Mouse (Mus musculus) macrophage (primary cell): ENCODE measurements at regions not wholly inside any gene's neighbourhood (a gene's known extent, or its start where the extent isn't known, plus 50 kb on each side); places are given as distances from the start of the nearest gene placed in this dataset.
"Not testable (repeated sequence)": the region's sequence is repeated elsewhere in the genome, so short reads cannot be mapped to it uniquely, and the experiment has no call there.

Source experiments
- H3K27ac ChIP-seq: fragments of 350-480 bp; formaldehyde crosslinking; 2 replicates; pipeline ENCODE4 v1.9.0; 2021
- H3K36me3 ChIP-seq: fragments of 350-480 bp; formaldehyde crosslinking; 2 replicates; pipeline ENCODE4 v1.9.0; 2021; ENCODE audit errors: inconsistent target
- H3K4me3 ChIP-seq: fragments of 350-480 bp; formaldehyde crosslinking; 2 replicates; pipeline ENCODE4 v1.9.0; 2021; ENCODE audit errors: inconsistent target
- H3K79me2 ChIP-seq: fragments of 350-480 bp; formaldehyde crosslinking; 2 replicates; pipeline ENCODE4 v1.9.0; 2021; ENCODE audit errors: inconsistent target
- WGBS: methylation state at CpG from one replicate; pipeline ENCODE4 v1.1.7; 2026; ENCODE audit warnings: inconsistent platforms; ENCODE audit not compliant: missing documents; 5-methylcytosine and 5-hydroxymethylcytosine counted together

- WGBS = 91% methylated on average over 10 of the region's 10 CpGs
- no peaks in the 10 kb centered on the region for H3K36me3 ChIP-seq
- H3K27ac ChIP-seq = no peak overlapping the region
- H3K4me3 ChIP-seq = no peak overlapping the region
- no peaks in the 10 kb centered on the region for H3K79me2 ChIP-seq
These were observed 73.9 kb upstream of the Atxn1 start for GRCm38 (mm10) chr13:46038441-46039331.

GRCm38 (mm10) chr13:46032281-46032680 lies 67.5 kb upstream of the Atxn1 start:
- no peaks in the 10 kb centered on the region for H3K79me2 ChIP-seq
- WGBS = 100% methylated on average over 1 of the region's 2 CpGs
- no peaks in the 10 kb centered on the region for H3K36me3 ChIP-seq
- no peak overlapping the region for H3K27ac ChIP-seq
- no peak overlapping the region for H3K4me3 ChIP-seq

DNA sequence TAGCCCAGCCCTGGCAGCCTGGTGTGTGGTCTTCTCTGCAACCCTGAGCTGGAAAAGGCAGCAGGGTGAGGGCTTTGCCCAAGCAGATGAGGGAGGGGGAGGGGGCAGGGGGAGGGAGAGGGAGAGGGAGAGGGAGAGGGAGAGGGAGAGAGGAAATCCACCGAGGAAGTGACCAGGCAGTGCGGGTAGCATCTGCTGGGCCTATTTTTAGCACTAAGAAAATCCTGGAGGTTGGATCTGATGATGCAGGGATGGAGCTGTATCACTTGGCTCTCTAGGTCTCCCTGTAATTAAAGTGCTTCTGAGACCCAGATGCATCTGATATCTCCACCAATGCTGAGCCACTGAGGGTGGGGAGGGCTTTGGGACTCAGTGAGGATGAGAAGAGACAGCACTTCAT lies 61.2 kb upstream of the Atxn1 start:
- Histone ChIP-seq H3K36me3 (no peaks in the 10 kb centered on the region), H3K27ac (no peak overlapping the region), H3K79me2 (no peaks in the 10 kb centered on the region), H3K4me3 (no peak overlapping the region)
- 30% methylated on average over 2 of the region's 2 CpGs for WGBS

DNA sequence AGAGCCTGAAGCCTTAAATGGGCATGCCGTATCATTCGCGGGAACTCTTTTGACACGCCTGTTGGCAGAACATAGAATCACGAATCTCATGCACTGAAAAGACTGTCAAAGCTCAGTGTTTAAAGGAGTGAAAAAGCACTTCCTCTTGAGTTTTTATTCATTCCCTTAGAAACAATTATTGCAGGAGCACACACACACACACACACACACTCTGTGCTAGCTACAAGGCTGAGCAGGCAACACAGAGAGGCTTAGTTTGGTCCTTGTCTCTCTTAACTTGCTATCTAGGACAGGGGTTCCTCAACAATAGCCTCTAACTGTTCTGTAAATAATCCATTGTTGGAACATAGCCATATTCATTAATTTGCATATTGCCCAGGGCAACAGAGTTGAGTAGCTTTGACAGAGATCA lies 58.8 kb upstream of the Atxn1 start:
- Histone ChIP-seq H3K4me3 (no peak overlapping the region), H3K79me2 (no peaks in the 10 kb centered on the region), H3K27ac (no peak overlapping the region), H3K36me3 (no peaks in the 10 kb centered on the region)
- WGBS = 64% methylated on average over 5 of the region's 5 CpGs

DNA sequence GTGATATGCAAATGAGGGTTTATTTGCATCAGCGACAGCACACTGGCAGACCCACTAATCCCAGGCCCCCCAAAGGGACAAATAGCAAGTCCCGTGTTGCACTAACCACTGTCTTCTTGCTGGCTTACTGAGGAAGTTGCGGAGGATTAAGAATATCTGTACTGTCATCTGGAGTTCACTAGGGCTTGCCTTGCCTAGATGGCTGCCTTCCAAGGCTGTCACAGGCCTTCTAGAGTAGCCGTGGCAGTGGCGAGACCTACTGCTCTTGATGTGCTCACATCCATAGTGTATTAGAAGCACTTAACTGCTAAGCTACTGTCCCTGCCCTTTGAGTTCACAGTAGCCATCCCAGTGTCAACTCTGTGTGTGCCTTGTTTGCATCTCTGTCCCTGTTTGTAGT lies 58.4 kb upstream of the Atxn1 start:
- Histone ChIP-seq H3K4me3 (no peak overlapping the region), H3K36me3 (no peaks in the 10 kb centered on the region), H3K79me2 (no peaks in the 10 kb centered on the region), H3K27ac (no peak overlapping the region)
- 35% methylated on average over 5 of the region's 5 CpGs for WGBS

DNA sequence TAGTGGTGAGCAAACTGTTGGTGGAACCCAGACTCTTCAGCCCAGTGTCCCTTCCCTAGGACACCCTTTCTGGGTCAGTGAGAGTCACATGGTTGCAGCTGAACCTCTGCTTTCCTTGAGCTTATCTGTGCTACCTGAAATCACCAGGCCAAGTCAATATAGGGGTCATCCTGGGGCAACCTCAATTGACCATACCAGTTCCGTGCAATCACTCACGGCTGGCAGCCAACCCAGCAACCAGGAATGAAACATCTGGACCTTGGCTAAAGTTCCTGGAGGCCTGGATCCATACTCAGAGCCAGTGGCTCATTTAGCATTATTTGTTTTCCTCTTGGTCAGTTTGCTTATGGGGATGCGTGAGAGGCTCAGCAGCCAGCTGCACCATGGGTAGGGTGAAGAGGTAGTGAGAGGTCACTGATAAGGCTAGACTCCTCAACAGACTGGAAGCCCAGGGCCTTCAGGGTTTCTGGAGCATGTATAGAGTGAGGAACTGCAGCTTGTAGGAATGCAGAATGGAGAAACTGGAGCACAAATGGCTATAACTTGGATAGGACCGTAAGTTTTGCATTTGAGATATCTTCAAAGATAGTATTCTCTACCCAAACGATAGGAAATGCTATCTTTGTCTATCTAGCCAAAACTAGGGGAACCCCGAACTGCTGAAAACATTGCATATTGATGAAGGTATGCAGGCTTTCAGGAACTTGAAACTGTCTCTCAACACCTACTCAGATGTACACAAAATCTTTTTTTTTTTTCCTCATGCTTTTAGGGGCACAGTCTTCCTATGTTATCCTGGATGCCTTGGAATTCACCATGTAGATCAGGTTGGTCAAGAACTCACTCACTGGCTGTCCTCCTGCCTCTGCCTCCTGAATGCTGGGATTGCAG lies 56.4 kb upstream of the Atxn1 start:
- Histone ChIP-seq H3K27ac (no peak overlapping the region), H3K4me3 (no peak overlapping the region), H3K79me2 (no peaks in the 10 kb centered on the region), H3K36me3 (no peaks in the 10 kb centered on the region)
- WGBS = 96% methylated on average over 6 of the region's 6 CpGs

GRCm38 (mm10) chr13:46019431-46020166 lies 54.8 kb upstream of the Atxn1 start:
- Histone ChIP-seq H3K4me3 (no peak overlapping the region), H3K79me2 (no peaks in the 10 kb centered on the region), H3K36me3 (no peaks in the 10 kb centered on the region), H3K27ac (no peak overlapping the region)
- WGBS = 67% methylated on average over 6 of the region's 9 CpGs

DNA sequence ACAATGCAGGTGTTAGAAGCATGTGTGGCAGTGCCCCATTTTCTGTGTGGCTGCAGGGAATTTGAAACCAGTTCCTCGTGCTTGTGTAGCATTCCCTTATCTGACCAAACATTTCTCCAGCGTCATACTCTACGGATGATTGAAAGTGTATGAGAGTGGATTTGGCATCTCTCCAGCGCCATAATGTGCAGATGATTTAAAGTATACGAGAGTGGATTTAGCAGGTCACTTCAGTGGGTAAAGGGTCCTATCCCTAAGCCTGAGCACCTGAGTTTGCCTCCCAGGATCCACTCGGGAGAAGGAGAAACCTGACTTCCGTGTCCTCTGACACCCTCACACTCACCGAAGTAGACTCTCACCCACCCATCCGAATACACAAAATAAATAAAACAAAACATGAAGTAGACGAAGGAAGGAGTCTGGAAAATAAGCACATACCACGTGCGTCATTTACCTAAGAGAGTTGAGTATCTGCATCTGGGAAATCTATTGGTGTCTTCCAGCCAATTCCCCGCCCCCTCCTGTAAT lies 54.2 kb upstream of the Atxn1 start:
- WGBS = 74% methylated on average over 13 of the region's 13 CpGs
- H3K36me3 ChIP-seq = no peaks in the 10 kb centered on the region
- H3K27ac ChIP-seq = no peak overlapping the region
- no peaks in the 10 kb centered on the region for H3K79me2 ChIP-seq
- no peak overlapping the region for H3K4me3 ChIP-seq

DNA sequence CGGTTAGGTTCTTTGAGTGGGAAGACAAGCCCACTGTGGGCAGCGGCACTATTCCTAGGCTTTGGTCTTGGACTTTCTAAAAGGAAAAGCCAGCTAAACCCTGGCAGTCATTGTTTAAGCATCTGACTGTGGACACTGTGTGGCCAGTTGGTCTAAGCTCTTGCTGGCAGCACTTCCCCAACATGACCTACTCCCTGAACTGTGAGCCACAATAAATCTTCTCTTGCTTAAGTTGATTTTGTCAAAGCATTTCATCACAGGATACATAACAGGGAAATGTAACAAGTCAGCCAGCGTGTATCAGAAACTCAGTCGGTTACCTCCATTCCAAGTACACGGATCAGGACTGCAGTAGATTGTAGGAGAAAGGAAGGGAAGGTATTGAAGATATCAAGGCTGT lies 52.9 kb upstream of the Atxn1 start:
- 97% methylated on average over 5 of the region's 5 CpGs for WGBS
- no peaks in the 10 kb centered on the region for H3K79me2 ChIP-seq
- no peaks in the 10 kb centered on the region for H3K36me3 ChIP-seq

DNA sequence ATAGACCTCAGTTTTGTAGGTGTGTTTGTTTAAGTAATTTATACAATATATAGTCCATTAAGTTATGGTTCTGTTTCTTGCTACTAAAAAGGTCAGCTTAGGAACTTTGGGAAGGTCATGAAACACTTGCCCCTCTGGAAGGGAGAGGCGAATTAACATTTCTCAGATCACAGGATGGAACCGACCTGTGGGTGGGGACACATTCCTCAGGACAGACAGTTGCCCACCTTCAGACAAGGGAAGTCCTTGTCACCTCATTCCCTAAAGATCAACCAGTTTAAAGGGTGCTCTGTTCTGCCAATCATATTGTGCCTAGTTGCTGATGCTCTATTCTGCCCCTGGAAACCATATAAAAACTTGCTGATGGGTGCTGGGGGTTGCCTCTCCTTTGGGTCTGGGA lies 52.2 kb upstream of the Atxn1 start:
- not testable (repeated sequence) for H3K4me3 ChIP-seq, H3K79me2 ChIP-seq, H3K36me3 ChIP-seq, H3K27ac ChIP-seq
- 79% methylated on average over 2 of the region's 2 CpGs for WGBS

More for the DNA sequence above, 52.9 kb upstream of the Atxn1 start:
- H3K4me3 ChIP-seq = no peak overlapping the region
- no peak overlapping the region for H3K27ac ChIP-seq

DNA sequence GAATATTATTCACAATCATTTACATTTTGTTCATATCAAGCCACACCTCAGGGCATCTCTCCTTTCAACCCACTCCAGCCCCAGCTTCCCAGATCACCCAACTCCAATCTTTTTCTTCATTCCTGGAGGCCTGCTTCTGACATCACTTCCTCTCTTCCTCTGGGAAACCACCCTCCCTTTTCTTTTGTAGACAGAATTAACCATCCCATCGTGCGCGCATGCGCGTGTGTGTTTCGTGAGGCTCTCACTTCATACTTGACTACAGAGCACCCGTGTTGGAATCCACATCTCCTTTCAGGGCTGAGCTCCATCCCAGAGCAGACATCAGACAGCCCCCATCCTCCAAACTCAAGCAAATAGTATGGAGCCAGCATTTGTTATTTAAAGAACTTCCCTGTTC lies 50.4 kb upstream of the Atxn1 start:
- no peaks in the 10 kb centered on the region for H3K36me3 ChIP-seq
- no peak overlapping the region for H3K27ac ChIP-seq
- H3K4me3 ChIP-seq = no peak overlapping the region
- H3K79me2 ChIP-seq = no peaks in the 10 kb centered on the region
- WGBS = 89% methylated on average over 7 of the region's 7 CpGs

DNA sequence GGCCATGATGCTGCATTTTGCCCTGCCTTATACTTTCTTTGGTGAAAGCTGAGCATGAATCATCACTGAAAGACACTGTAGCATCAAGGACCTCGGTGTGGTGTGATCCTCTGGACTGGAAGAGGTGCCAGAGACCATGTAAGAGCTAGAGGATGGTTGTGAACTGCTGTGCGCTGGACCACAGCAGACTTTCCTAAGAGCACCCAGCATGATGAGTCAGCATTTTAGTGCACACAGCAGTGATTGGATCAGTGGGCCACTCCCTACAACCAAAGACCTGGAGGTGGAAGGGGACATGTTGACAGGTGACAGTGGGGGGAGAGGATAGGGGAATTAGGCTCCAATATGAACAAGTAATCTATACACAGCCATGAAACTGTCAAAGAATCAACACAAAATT lies 49.8 kb upstream of the Atxn1 start:
- no peaks in the 10 kb centered on the region for H3K36me3 ChIP-seq
- H3K4me3 ChIP-seq = no peak overlapping the region
- no peak overlapping the region for H3K27ac ChIP-seq
- H3K79me2 ChIP-seq = no peaks in the 10 kb centered on the region
- 90% methylated on average over 2 of the region's 2 CpGs for WGBS
